9 mouse cellular contexts compared by ENCODE assay signal in genomic region chr16:25255186-25255585, GRCm38 (mm10). TPM values are rescaled to one million over a fixed set of nuclear protein-coding genes. Genes with fewer than 3 reads are reported as not detected.
DNase-seq lines count a peak whose midpoint lies in the region; ATAC-seq and TF ChIP-seq lines count a peak whose summit lies in the region.
"Had no signal": no experiment of that assay in that cellular context is flagged by ENCODE, and none has a peak within 500 bp of the region (broad histone marks: within the 10 kb centered on the region; RNA-seq: fewer than 3 reads in every experiment).

No protein-coding gene starts in this region.

- no peak for TF ChIP-seq CTCF in bone marrow macrophage, adult 2 months (IDR thresholded peaks at IDR 0.05; ENCODE audit: low read depth, low read length)
- TF ChIP-seq CTCF in cortical plate, adult 2 months (IDR thresholded peaks at IDR 0.05; ENCODE audit: extremely low read depth, insufficient read depth, low read length), result no peak

- H3K4me1 ChIP-seq in kidney, embryonic 16.5 days (ENCODE audit: insufficient read depth, low read length), result no peaks in the 10 kb centered on the region
- peaks cover 41% of the 10 kb centered on the region for H3K4me1 ChIP-seq in bone marrow macrophage, adult 2 months (ENCODE audit: control insufficient read depth, insufficient read depth, low read length)
- H3K4me1 ChIP-seq in cortical plate, adult 2 months (ENCODE audit: control insufficient read depth, insufficient read depth, low read length), result peaks cover 3% of the 10 kb centered on the region; the same call in 1 of the 2 replicates

- H3K27ac ChIP-seq in kidney, embryonic 16.5 days (ENCODE audit: low read length), result no peak overlapping the region
- H3K27ac ChIP-seq in bone marrow macrophage, adult 2 months (ENCODE audit: insufficient read depth, low read depth, low read length), result peak overlapping the region; percentile 53
- no peak overlapping the region for H3K27ac ChIP-seq in cortical plate, adult 2 months (ENCODE audit: insufficient read depth, low read length)
- H3K27ac ChIP-seq: left cerebral cortex, adult 2 months had no signal

- no peak overlapping the region for H3K4me2 ChIP-seq in kidney, embryonic 16.5 days (replicated peaks; ENCODE audit: low read depth, low read length)

- no peaks in the 10 kb centered on the region for H3K27me3 ChIP-seq in kidney, embryonic 16.5 days (ENCODE audit: insufficient read depth, low read length)

- H3K9ac ChIP-seq in kidney, embryonic 16.5 days (replicated peaks; ENCODE audit: low read length), result no peak overlapping the region

- peak; percentile 14 for DNase-seq in kidney, adult 9 months
- DNase-seq in layer of hippocampus, adult 9-10 months (ENCODE audit: low spot score), result peak; percentile 53
- no peak for DNase-seq in thymus, postnatal 36 days
- no peak for DNase-seq in embryo, embryonic 10.5 days (ENCODE audit: low spot score)
- DNase-seq: gastrocnemius, postnatal 14 days had no signal

- no peak for TF ChIP-seq POLR2A in bone marrow macrophage, adult 2 months (IDR thresholded peaks at IDR 0.05; ENCODE audit: borderline replicate concordance, low read depth, low read length)
- TF ChIP-seq POLR2A in cortical plate, adult 2 months (IDR thresholded peaks at IDR 0.05; ENCODE audit: extremely low read depth, insufficient read depth, low read length), result no peak

- ATAC-seq in kidney, embryonic 16.5 days (ENCODE audit: low FRiP score, low TSS enrichment), result no peak

- WGBS in kidney, embryonic 16.5 days, result 72% methylated on average over 11 of the region's 11 CpGs

- H3K36me3 ChIP-seq in kidney, embryonic 16.5 days (ENCODE audit: insufficient read depth, low read length), result no peaks in the 10 kb centered on the region

- no peak overlapping the region for H3K4me3 ChIP-seq in kidney, embryonic 16.5 days (ENCODE audit: low read length)
- peak overlapping the region; percentile 29 for H3K4me3 ChIP-seq in bone marrow macrophage, adult 2 months (ENCODE audit: insufficient read depth, low read length)
- H3K4me3 ChIP-seq in cortical plate, adult 2 months (ENCODE audit: insufficient read depth, low read length), result 0 out of 2 replicates have a peak overlapping the region, but pooled peaks have one; percentile 1
- H3K4me3 ChIP-seq: left cerebral cortex, adult 2 months had no signal

- no peaks in the 10 kb centered on the region for H3K9me3 ChIP-seq in kidney, embryonic 16.5 days (ENCODE audit: low read length)

RNA-seq across cellular contexts. Expression of gene Tprg, which starts 31.4 kb away (rescaled TPM):
- not detected in 2 replicates for polyA plus RNA-seq in kidney, embryonic 16.5 days (2015; fragmentation: Nextera tagmentation; extraction: Ambion mirVana)
- not detected in 2 replicates for polyA plus RNA-seq in bone marrow macrophage, adult 2 months (2012; ENCODE audit: insufficient read depth, insufficient read length, missing spikeins)
- not detected in 2 replicates for polyA plus RNA-seq in cortical plate, adult 2 months (2012; rRNA removed)

Comparison
In these comparisons a context has a peak if more than half of its experiments do, and no peak if none do; other contexts are left out.
1. DNase-seq: peak in kidney, adult 9 months (single experiment) and layer of hippocampus, adult 9-10 months (single experiment); none in thymus, postnatal 36 days (0 of 2) and embryo, embryonic 10.5 days (single experiment).